Mouse (Mus musculus) 416B (cell line): ENCODE results near the gene Utp11.
"Not testable (repeated sequence)": the region's sequence is repeated elsewhere in the genome, so short reads cannot be mapped to it uniquely, and the experiment has no call there.

Source experiments
- DNase-seq: peaks from one replicate; pipeline ENCODE4 v3.0.0; 2011; ENCODE audit warnings: low read depth

Gene Utp11

GRCm38 (mm10) chr4:124693135-124693894 is at the start of gene Utp11:
Gene Utp11 (minus strand): TSS chr4:124693600.
- DNase-seq = peak; percentile 96

GRCm38 (mm10) chr4:124742839-124743238 is 49.4 kb upstream of the Utp11 start:
- no peak for DNase-seq

GRCm38 (mm10) chr4:124741376-124742343 is 48.3 kb upstream of the Utp11 start, which contains the start of gene Inpp5b:
Gene Inpp5b (plus strand): TSS chr4:124741850.
- peak; percentile 82 for DNase-seq

GRCm38 (mm10) chr4:124738783-124739182 is 45.4 kb upstream of the Utp11 start:
- DNase-seq = no peak

- DNase-seq = peak; percentile 32
Observed at GRCm38 (mm10) chr4:124738013-124738412, 44.6 kb upstream of the Utp11 start.

- no peak for DNase-seq
Observed at GRCm38 (mm10) chr4:124737486-124737885, 44.1 kb upstream of the Utp11 start.

GRCm38 (mm10) chr4:124736952-124737351 is 43.6 kb upstream of the Utp11 start:
- no peak for DNase-seq

- no peak for DNase-seq
Observed at GRCm38 (mm10) chr4:124726121-124726520, 32.7 kb upstream of the Utp11 start.

GRCm38 (mm10) chr4:124719101-124719500 is 25.7 kb upstream of the Utp11 start:
- no peak for DNase-seq

GRCm38 (mm10) chr4:124714545-124715481 is 21.4 kb upstream of the Utp11 start, which contains the start of gene Sf3a3:
Gene Sf3a3 (plus strand): TSS chr4:124714776.
- peak; percentile 97 for DNase-seq

GRCm38 (mm10) chr4:124713850-124714249 is 20.4 kb upstream of the Utp11 start:
- DNase-seq = not testable (repeated sequence)

GRCm38 (mm10) chr4:124712618-124713017 is 19.2 kb upstream of the Utp11 start:
- no peak for DNase-seq

- peak; percentile 89 for DNase-seq
Observed at GRCm38 (mm10) chr4:124710776-124711291, 17.4 kb upstream of the Utp11 start.

GRCm38 (mm10) chr4:124709961-124710446 is 16.6 kb upstream of the Utp11 start:
- peak; percentile 90 for DNase-seq

GRCm38 (mm10) chr4:124708518-124709477 is 15.4 kb upstream of the Utp11 start:
- peak; percentile 97 for DNase-seq

GRCm38 (mm10) chr4:124708200-124708517 is 14.8 kb upstream of the Utp11 start:
- DNase-seq = not testable (repeated sequence)

- not testable (repeated sequence) for DNase-seq
Observed at GRCm38 (mm10) chr4:124707381-124708199, 14.2 kb upstream of the Utp11 start.

GRCm38 (mm10) chr4:124705661-124706269 is 12.4 kb upstream of the Utp11 start:
- DNase-seq = no peak
